Comparison of ENCODE assay signal across 9 mouse cellular contexts in the genomic region with DNA sequence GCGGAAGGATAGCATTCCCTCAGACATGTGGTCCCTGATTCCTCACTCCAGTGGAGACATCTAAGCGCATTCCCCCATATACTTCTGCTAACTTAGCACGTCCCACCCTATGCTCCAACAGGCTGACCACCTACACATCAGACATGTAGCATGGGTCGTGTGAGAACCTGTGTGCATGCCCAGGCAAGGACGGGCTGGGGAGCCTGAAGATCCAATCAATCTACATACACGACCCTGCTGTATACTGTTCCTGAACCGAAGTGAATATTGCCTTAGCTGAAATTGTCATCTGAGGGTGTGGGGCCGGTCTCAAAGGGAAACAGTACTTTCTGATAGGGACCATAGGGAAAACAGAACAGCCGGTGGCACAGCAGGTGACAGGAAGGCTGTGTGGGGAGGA. TPM values are rescaled to one million over a fixed set of nuclear protein-coding genes. Genes with fewer than 3 reads are reported as not detected.
DNase-seq lines count a peak whose midpoint lies in the region; ATAC-seq and TF ChIP-seq lines count a peak whose summit lies in the region.
"Had no signal": no experiment of that assay in that cellular context is flagged by ENCODE, and none has a peak within 500 bp of the region (broad histone marks: within the 10 kb centered on the region; RNA-seq: fewer than 3 reads in every experiment).

No protein-coding gene starts in this region.

- H3K27ac ChIP-seq in lung, embryonic 16.5 days (ENCODE audit: low read length), result no peak overlapping the region; the same call in 1 of the 2 replicates
- H3K27ac ChIP-seq in forebrain, embryonic 11.5 days (ENCODE audit: low read depth, low read length), result no peak overlapping the region
- no peak overlapping the region for H3K27ac ChIP-seq in limb, embryonic 12.5 days
- no peak overlapping the region for H3K27ac ChIP-seq in olfactory bulb, adult 2 months (ENCODE audit: insufficient read depth, low read depth, low read length)

- H3K27me3 ChIP-seq in lung, embryonic 16.5 days (ENCODE audit: control insufficient read depth, insufficient read depth, low read depth, low read length), result no peaks in the 10 kb centered on the region
- H3K27me3 ChIP-seq in forebrain, embryonic 11.5 days (ENCODE audit: control insufficient read depth, insufficient read depth, low read length), result no peaks in the 10 kb centered on the region
- no peaks in the 10 kb centered on the region for H3K27me3 ChIP-seq in limb, embryonic 12.5 days

- no peak for ATAC-seq in lung, embryonic 16.5 days (ENCODE audit: low read depth)
- no peak for ATAC-seq in forebrain, embryonic 11.5 days (replicated peaks; ENCODE audit: low FRiP score)
- no peak for ATAC-seq in limb, embryonic 12.5 days (ENCODE audit: insufficient number of reproducible peaks, insufficient read depth, low FRiP score, low TSS enrichment, low read depth)

- H3K9me3 ChIP-seq in lung, embryonic 16.5 days (ENCODE audit: control insufficient read depth, low read length), result no peaks in the 10 kb centered on the region
- no peaks in the 10 kb centered on the region for H3K9me3 ChIP-seq in forebrain, embryonic 11.5 days (ENCODE audit: control insufficient read depth, low read length)
- no peaks in the 10 kb centered on the region for H3K9me3 ChIP-seq in limb, embryonic 12.5 days

- peaks cover 17% of the 10 kb centered on the region for H3K4me1 ChIP-seq in lung, embryonic 16.5 days (replicated peaks; ENCODE audit: control insufficient read depth, insufficient read depth, low read length)
- peaks cover 15% of the 10 kb centered on the region for H3K4me1 ChIP-seq in forebrain, embryonic 11.5 days (replicated peaks; ENCODE audit: control insufficient read depth, insufficient read depth, low read length)
- peaks cover 25% of the 10 kb centered on the region for H3K4me1 ChIP-seq in limb, embryonic 12.5 days (replicated peaks)
- peaks cover 32% of the 10 kb centered on the region for H3K4me1 ChIP-seq in olfactory bulb, adult 2 months (ENCODE audit: control insufficient read depth, insufficient read depth, low read length)

- peak overlapping the region; percentile 68 for H3K4me3 ChIP-seq in lung, embryonic 16.5 days (ENCODE audit: low read length)
- H3K4me3 ChIP-seq in forebrain, embryonic 11.5 days (ENCODE audit: low read depth, low read length), result peak overlapping the region; percentile 79
- peak overlapping the region; percentile 75 for H3K4me3 ChIP-seq in limb, embryonic 12.5 days (replicated peaks)
- peak overlapping the region; percentile 71; the same call in 1 of the 2 replicates for H3K4me3 ChIP-seq in olfactory bulb, adult 2 months (ENCODE audit: insufficient read depth, low read depth, low read length)

- peaks cover 28% of the 10 kb centered on the region for H3K36me3 ChIP-seq in lung, embryonic 16.5 days (ENCODE audit: control insufficient read depth, insufficient read depth, low read length)
- peaks cover 5% of the 10 kb centered on the region for H3K36me3 ChIP-seq in forebrain, embryonic 11.5 days (ENCODE audit: control insufficient read depth, insufficient read depth, low read length)
- H3K36me3 ChIP-seq in limb, embryonic 12.5 days, result peaks cover 57% of the 10 kb centered on the region

- no peak for DNase-seq in lung, postnatal 14 days
- DNase-seq in forebrain, embryonic 11.5 days (ENCODE audit: low spot score), result no peak
- no peak for DNase-seq in gastrocnemius, postnatal 25 days
- DNase-seq in thymus, adult 18-20 months, result no peak
- DNase-seq in ovary, adult 18-20 months (ENCODE audit: low spot score), result no peak
- DNase-seq: adrenal gland, adult 2 months had no signal

- TF ChIP-seq CTCF in olfactory bulb, adult 2 months (IDR thresholded peaks at IDR 0.05; ENCODE audit: insufficient read depth, low read depth, low read length), result no peak

- peak overlapping the region; percentile 98 for H3K4me2 ChIP-seq in lung, embryonic 16.5 days (ENCODE audit: low read depth, low read length)
- H3K4me2 ChIP-seq in forebrain, embryonic 11.5 days (ENCODE audit: low read depth, low read length, severe bottlenecking), result peak overlapping the region; percentile 98
- H3K4me2 ChIP-seq in limb, embryonic 12.5 days, result peak overlapping the region; percentile 100

- 67% methylated on average over 9 of the region's 9 CpGs for WGBS in lung, embryonic 16.5 days
- WGBS in forebrain, embryonic 11.5 days, result 80% methylated on average over 9 of the region's 9 CpGs
- 72% methylated on average over 9 of the region's 9 CpGs for WGBS in limb, embryonic 12.5 days
- WGBS in olfactory bulb, adult 2 months, result 65% methylated on average over 9 of the region's 9 CpGs

- no peak for TF ChIP-seq POLR2A in olfactory bulb, adult 2 months (IDR thresholded peaks at IDR 0.05; ENCODE audit: insufficient read depth, low read depth, low read length)

- peak overlapping the region; percentile 83 for H3K9ac ChIP-seq in lung, embryonic 16.5 days (ENCODE audit: low read length)
- peak overlapping the region; percentile 87; the same call in 1 of the 2 replicates for H3K9ac ChIP-seq in forebrain, embryonic 11.5 days (ENCODE audit: low read length)
- H3K9ac ChIP-seq in limb, embryonic 12.5 days (replicated peaks), result peak overlapping the region; percentile 90

RNA-seq across cellular contexts. Expression of a gene that starts 0.9 kb away (rescaled TPM):
- polyA plus RNA-seq in lung, embryonic 16.5 days (2015; fragmentation: Nextera tagmentation; extraction: Ambion mirVana), result not detected in 2 replicates
- polyA plus RNA-seq in forebrain, embryonic 11.5 days (2014; fragmentation: Nextera tagmentation; extraction: Ambion mirVana), result not detected in 2 replicates
- polyA plus RNA-seq in limb, embryonic 12.5 days (2016; fragmentation: Nextera tagmentation; extraction: Ambion mirVana), result 0.23 TPM in 1 of 2 replicates, not detected in the other
- polyA plus RNA-seq in olfactory bulb, adult 2 months (2012; ENCODE audit: insufficient read depth, insufficient read length, low replicate concordance, missing spikeins), result not detected in 2 replicates
- total RNA-seq in gastrocnemius, postnatal 25 days (2021), result not detected
- total RNA-seq: adrenal gland, adult 2 months had no signal

RNA-seq across cellular contexts. Expression of a gene that starts 1.6 kb away (rescaled TPM):
- polyA plus RNA-seq in lung, embryonic 16.5 days (2015; fragmentation: Nextera tagmentation; extraction: Ambion mirVana), result 59.0 and 64.3 TPM in 2 replicates
- 57.2 and 63.0 TPM in 2 replicates for polyA plus RNA-seq in forebrain, embryonic 11.5 days (2014; fragmentation: Nextera tagmentation; extraction: Ambion mirVana)
- 53.0 and 60.3 TPM in 2 replicates for polyA plus RNA-seq in limb, embryonic 12.5 days (2016; fragmentation: Nextera tagmentation; extraction: Ambion mirVana)
- not detected in 2 replicates for polyA plus RNA-seq in olfactory bulb, adult 2 months (2012; ENCODE audit: insufficient read depth, insufficient read length, low replicate concordance, missing spikeins)
- total RNA-seq in gastrocnemius, postnatal 25 days (2021), result 10 to 100 TPM; 13.5 to 14.0 TPM

RNA-seq across cellular contexts. Expression of a gene that starts 2.2 kb away (rescaled TPM):
- polyA plus RNA-seq in lung, embryonic 16.5 days (2015; fragmentation: Nextera tagmentation; extraction: Ambion mirVana), result 40.3 and 44.2 TPM in 2 replicates
- polyA plus RNA-seq in forebrain, embryonic 11.5 days (2014; fragmentation: Nextera tagmentation; extraction: Ambion mirVana), result 27.2 and 29.1 TPM in 2 replicates
- polyA plus RNA-seq in limb, embryonic 12.5 days (2016; fragmentation: Nextera tagmentation; extraction: Ambion mirVana), result 38.3 and 38.9 TPM in 2 replicates
- not detected in 2 replicates for polyA plus RNA-seq in olfactory bulb, adult 2 months (2012; ENCODE audit: insufficient read depth, insufficient read length, low replicate concordance, missing spikeins)
- total RNA-seq in gastrocnemius, postnatal 25 days (2021), result 10 to 100 TPM in 1 of 2 experiments, 1 to 10 TPM in 1; 7.7 to 10.6 TPM

RNA-seq across cellular contexts. Expression of a gene that starts 7.6 kb away (rescaled TPM):
- polyA plus RNA-seq in lung, embryonic 16.5 days (2015; fragmentation: Nextera tagmentation; extraction: Ambion mirVana), result not detected in 2 replicates
- not detected in 2 replicates for polyA plus RNA-seq in forebrain, embryonic 11.5 days (2014; fragmentation: Nextera tagmentation; extraction: Ambion mirVana)
- polyA plus RNA-seq in limb, embryonic 12.5 days (2016; fragmentation: Nextera tagmentation; extraction: Ambion mirVana), result not detected in 2 replicates
- polyA plus RNA-seq in olfactory bulb, adult 2 months (2012; ENCODE audit: insufficient read depth, insufficient read length, low replicate concordance, missing spikeins), result not detected in 2 replicates
- not detected for total RNA-seq in gastrocnemius, postnatal 25 days (2021)

RNA-seq across cellular contexts. Expression of a gene that starts 9.8 kb away (rescaled TPM):
- polyA plus RNA-seq in lung, embryonic 16.5 days (2015; fragmentation: Nextera tagmentation; extraction: Ambion mirVana), result 0.39 TPM in 1 of 2 replicates, not detected in the other
- not detected in 2 replicates for polyA plus RNA-seq in forebrain, embryonic 11.5 days (2014; fragmentation: Nextera tagmentation; extraction: Ambion mirVana)
- polyA plus RNA-seq in limb, embryonic 12.5 days (2016; fragmentation: Nextera tagmentation; extraction: Ambion mirVana), result not detected in 2 replicates
- polyA plus RNA-seq in olfactory bulb, adult 2 months (2012; ENCODE audit: insufficient read depth, insufficient read length, low replicate concordance, missing spikeins), result not detected in 2 replicates
- not detected for total RNA-seq in gastrocnemius, postnatal 25 days (2021)
- total RNA-seq: adrenal gland, adult 2 months had no signal
- polyA plus RNA-seq: adrenal gland, adult 2 months had no signal

Comparison
In these comparisons a context has a peak if more than half of its experiments do, and no peak if none do; other contexts are left out.
1. RNA of a gene that starts 1.6 kb away (polyA plus RNA-seq): 59.0 to 64.3 TPM in lung, embryonic 16.5 days, 57.2 to 63.0 TPM in forebrain, embryonic 11.5 days and 53.0 to 60.3 TPM in limb, embryonic 12.5 days; not detected in olfactory bulb, adult 2 months; every median in the first group is over 10 times any median in the second.
2. RNA of a gene that starts 2.2 kb away (polyA plus RNA-seq): 40.3 to 44.2 TPM in lung, embryonic 16.5 days, 38.3 to 38.9 TPM in limb, embryonic 12.5 days and 27.2 to 29.1 TPM in forebrain, embryonic 11.5 days; not detected in olfactory bulb, adult 2 months; every median in the first group is over 10 times any median in the second.
3. Peak in every context shown above with its lines, with median percentiles within 50 percentile points of each other: H3K4me2 ChIP-seq, H3K4me3 ChIP-seq and H3K9ac ChIP-seq.